Mouse (Mus musculus): ENCODE measurements at regions not wholly inside any gene's neighbourhood (a gene's known extent, or its start where the extent isn't known, plus 50 kb on each side); places are given as distances from the start of the nearest gene placed in this dataset.

DNA sequence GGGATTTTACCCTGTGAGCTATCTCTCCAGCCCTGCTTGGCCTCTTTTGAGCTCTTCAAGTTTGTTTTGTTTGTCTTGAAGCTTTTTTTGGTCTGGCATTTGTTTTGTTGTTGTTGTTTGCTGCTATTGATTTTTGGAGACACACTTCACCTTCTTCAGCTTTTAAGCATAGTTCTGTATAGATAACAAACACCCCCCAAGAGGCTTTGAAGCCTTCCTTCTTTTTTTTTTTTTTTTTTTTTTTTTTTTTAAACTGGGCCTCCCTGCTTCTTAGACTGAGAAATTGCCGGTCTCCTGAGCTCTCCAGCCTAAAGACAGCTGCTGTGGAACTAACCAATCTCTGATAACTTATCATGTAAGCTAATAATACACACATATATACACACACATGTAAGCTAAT lies 58.2 kb upstream of the Bmp2k start:
- no peak overlapping the region for H3K4me2 ChIP-seq (replicated peaks)
- 68% methylated on average over 1 of the region's 1 CpGs for WGBS
- no peaks in the 10 kb centered on the region for H3K36me3 ChIP-seq
- no peaks in the 10 kb centered on the region for H3K27me3 ChIP-seq (replicated peaks)
- 0 out of 2 replicates have a peak, but pooled peaks cover 3% of the 10 kb centered on the region for H3K4me1 ChIP-seq
- no peaks in the 10 kb centered on the region for H3K9me3 ChIP-seq
- no peak for ATAC-seq (ENCODE audit: low FRiP score, low read depth)
- no peak overlapping the region for H3K4me3 ChIP-seq
- H3K9ac ChIP-seq: no peak overlapping the region
- H3K27ac ChIP-seq: no peak overlapping the region

DNA sequence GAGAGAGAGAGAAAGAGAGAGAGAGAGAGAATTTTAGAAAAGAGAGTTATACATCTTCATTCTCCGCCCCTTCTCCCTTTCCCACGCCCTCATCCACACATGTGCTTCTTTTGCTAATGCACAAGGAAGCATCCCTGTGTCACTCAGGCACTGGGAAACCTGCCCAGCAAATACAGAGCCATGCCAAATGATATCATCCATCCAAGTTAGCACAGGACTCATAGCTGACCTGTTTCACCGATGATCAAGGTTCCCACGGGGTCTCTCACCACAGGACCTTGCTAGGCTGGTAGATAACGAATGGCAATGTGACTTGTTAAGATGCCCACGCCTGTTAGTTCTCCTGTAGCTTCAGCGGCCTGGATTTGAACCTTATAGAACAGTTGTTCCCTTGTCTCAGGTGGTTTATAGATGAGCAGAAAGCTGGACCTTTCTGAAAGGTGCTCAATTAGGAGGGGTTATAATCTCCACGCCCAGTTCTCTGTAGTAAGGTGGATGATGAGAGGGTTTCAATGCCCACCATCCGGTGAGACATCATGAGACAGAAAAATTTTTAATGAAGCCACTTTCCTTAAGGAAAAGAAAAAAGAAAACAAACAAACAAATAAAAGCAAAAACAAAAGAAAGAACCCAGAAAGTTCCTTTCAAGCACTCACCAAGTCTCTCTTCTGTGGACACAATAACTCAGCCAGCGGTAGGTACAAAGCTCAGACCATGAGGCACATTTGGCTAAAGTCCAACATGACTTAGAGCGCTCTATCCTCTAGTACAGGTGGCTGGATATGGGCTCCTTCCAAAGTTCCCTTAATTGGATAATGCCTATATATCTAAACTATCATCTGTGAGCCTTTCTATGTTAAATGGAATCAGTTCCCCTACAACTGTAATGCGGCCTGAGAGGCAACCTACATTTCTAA lies 57.1 kb upstream of the Bmp2k start:
- Histone ChIP-seq H3K27ac (no peak overlapping the region), H3K4me1 (0 out of 2 replicates have a peak, but pooled peaks cover 3% of the 10 kb centered on the region), H3K4me3 (no peak overlapping the region), H3K9me3 (no peaks in the 10 kb centered on the region), H3K4me2 (replicated peaks) (no peak overlapping the region), H3K9ac (no peak overlapping the region), H3K36me3 (no peaks in the 10 kb centered on the region), H3K27me3 (replicated peaks) (no peaks in the 10 kb centered on the region)
- 81% methylated on average over 12 of the region's 12 CpGs for WGBS
- ATAC-seq (ENCODE audit: low FRiP score, low read depth): no peak

DNA sequence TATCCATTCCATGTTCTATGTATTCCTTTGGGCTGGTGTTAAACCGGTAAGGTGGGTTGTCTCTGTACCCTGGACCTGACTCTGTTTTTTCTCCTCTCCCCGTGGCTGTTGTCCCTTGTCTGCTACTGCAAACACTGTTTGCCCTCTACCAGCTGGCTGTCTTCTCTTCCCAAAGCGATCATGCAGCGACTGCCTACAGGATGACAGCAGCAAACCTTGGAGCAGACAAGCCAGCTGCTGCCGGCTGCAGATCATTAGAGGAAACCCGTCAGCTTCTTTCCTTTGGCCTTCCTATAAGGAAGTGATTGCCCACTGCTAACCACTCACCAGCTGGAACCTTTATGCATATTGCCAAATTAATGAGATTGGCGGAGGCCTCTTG lies 56.4 kb upstream of the Bmp2k start:
- H3K27ac ChIP-seq: no peak overlapping the region
- peak; percentile 49; the same call in 1 of the 2 replicates for ATAC-seq (ENCODE audit: low FRiP score, low read depth)
- 0 out of 2 replicates have a peak, but pooled peaks cover 3% of the 10 kb centered on the region for H3K4me1 ChIP-seq
- H3K4me2 ChIP-seq (replicated peaks): no peak overlapping the region
- H3K27me3 ChIP-seq (replicated peaks): no peaks in the 10 kb centered on the region
- H3K9me3 ChIP-seq: no peaks in the 10 kb centered on the region
- H3K36me3 ChIP-seq: no peaks in the 10 kb centered on the region
- 61% methylated on average over 7 of the region's 7 CpGs for WGBS
- no peak overlapping the region for H3K9ac ChIP-seq
- H3K4me3 ChIP-seq: no peak overlapping the region

DNA sequence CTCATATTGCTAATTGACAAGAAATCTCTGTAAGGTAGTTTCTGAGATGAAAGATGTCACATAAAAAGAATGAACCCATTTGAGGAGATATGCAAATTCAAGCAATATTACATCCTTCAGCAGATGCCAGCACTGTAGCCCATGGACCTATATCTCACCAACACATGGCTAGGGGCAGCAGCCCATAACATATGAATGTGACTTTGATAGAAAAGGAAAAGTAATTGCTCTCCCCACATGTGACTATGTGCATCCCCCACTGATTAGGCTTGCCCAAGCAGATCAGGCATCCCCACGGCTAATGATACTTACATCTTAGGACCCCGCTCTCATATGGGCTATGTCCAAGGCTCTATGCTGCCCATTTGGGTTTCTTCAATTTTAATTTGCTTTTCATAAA lies 56.0 kb upstream of the Bmp2k start:
- Histone ChIP-seq H3K36me3 (no peaks in the 10 kb centered on the region), H3K9ac (no peak overlapping the region), H3K4me3 (no peak overlapping the region), H3K27me3 (replicated peaks) (no peaks in the 10 kb centered on the region), H3K27ac (no peak overlapping the region), H3K4me2 (replicated peaks) (no peak overlapping the region), H3K9me3 (no peaks in the 10 kb centered on the region), H3K4me1 (0 out of 2 replicates have a peak, but pooled peaks cover 3% of the 10 kb centered on the region)
- peak; percentile 66; the same call in 1 of the 2 replicates for ATAC-seq (ENCODE audit: low FRiP score, low read depth)
- WGBS: 76% methylated on average over 2 of the region's 2 CpGs
